Mouse (Mus musculus): ENCODE measurements around the gene Lrp2bp. TPM values are rescaled to one million over a fixed set of nuclear protein-coding genes. Genes with fewer than 3 reads are reported as not detected.

Lrp2bp gene
- polyA plus RNA-seq, 1 experiment from 2014 or later = 0.48 TPM

- no peak overlapping the region for H3K27ac ChIP-seq
- H3K4me1 ChIP-seq (replicated peaks) = peaks cover 7% of the 10 kb centered on the region; the same call in 1 of the 2 replicates
- H3K27me3 ChIP-seq = no peaks in the 10 kb centered on the region
- 87% methylated on average over 2 of the region's 2 CpGs for WGBS
- no peaks in the 10 kb centered on the region for H3K9me3 ChIP-seq
- no peak overlapping the region; the same call in 1 of the 2 replicates for H3K9ac ChIP-seq
- no peak overlapping the region for H3K4me3 ChIP-seq
- H3K4me2 ChIP-seq = peak overlapping the region; percentile 78
- no peak for ATAC-seq (ENCODE audit: low FRiP score)
- peaks cover 26% of the 10 kb centered on the region for H3K36me3 ChIP-seq
Measured at GRCm38 (mm10) chr8:45998228-45998627, 875 bp upstream of the Lrp2bp start.

GRCm38 (mm10) chr8:45999784-46000705 is 942 bp downstream of the Lrp2bp start:
- WGBS = 4% methylated on average over 55 of the region's 55 CpGs
- Histone ChIP-seq H3K4me3 (peak overlapping the region; percentile 50), H3K9ac (peak overlapping the region; percentile 90), H3K27ac (peak overlapping the region; percentile 99), H3K27me3 (no peaks in the 10 kb centered on the region), H3K9me3 (no peaks in the 10 kb centered on the region), H3K4me2 (peak overlapping the region; percentile 78), H3K4me1 (replicated peaks) (peaks cover 7% of the 10 kb centered on the region; the same call in 1 of the 2 replicates), H3K36me3 (peaks cover 21% of the 10 kb centered on the region)
- peak; percentile 99 for ATAC-seq (ENCODE audit: low FRiP score)

- Histone ChIP-seq H3K27ac (no peak within 1 kb of the TSS), H3K4me1 (replicated peaks) (peaks cover 2% of the 10 kb centered on the region; the same call in 1 of the 2 replicates), H3K9ac (no peak within 1 kb of the TSS), H3K36me3 (no peaks in the 10 kb centered on the region), H3K4me2 (no peak within 1 kb of the TSS), H3K27me3 (no peaks in the 10 kb centered on the region; the same call in 1 of the 2 replicates), H3K9me3 (no peaks in the 10 kb centered on the region), H3K4me3 (no peak within 1 kb of the TSS)
- no peak for ATAC-seq (ENCODE audit: low FRiP score)
- 79% methylated on average over 4 of the region's 4 CpGs for WGBS
Measured at GRCm38 (mm10) chr8:46005596-46005995, 6.5 kb downstream of the Lrp2bp start, which contains the start of gene Ankrd37. TSS of gene Ankrd37 (minus strand) at chr8:46005707.

GRCm38 (mm10) chr8:46007050-46007672 is 8.1 kb downstream of the Lrp2bp start:
- H3K27ac ChIP-seq = no peak overlapping the region
- WGBS = 77% methylated on average over 3 of the region's 3 CpGs
- H3K4me1 ChIP-seq (replicated peaks) = peaks cover 11% of the 10 kb centered on the region
- no peaks in the 10 kb centered on the region for H3K9me3 ChIP-seq
- H3K4me3 ChIP-seq = no peak overlapping the region
- H3K36me3 ChIP-seq = no peaks in the 10 kb centered on the region
- H3K27me3 ChIP-seq = no peaks in the 10 kb centered on the region; the same call in 1 of the 2 replicates
- H3K4me2 ChIP-seq = no peak overlapping the region
- no peak for ATAC-seq (ENCODE audit: low FRiP score)
- H3K9ac ChIP-seq = no peak overlapping the region

- Histone ChIP-seq H3K4me3 (no peak overlapping the region), H3K9me3 (no peaks in the 10 kb centered on the region), H3K4me2 (peak overlapping the region; percentile 34), H3K27me3 (no peaks in the 10 kb centered on the region; the same call in 1 of the 2 replicates), H3K4me1 (replicated peaks) (peaks cover 11% of the 10 kb centered on the region), H3K27ac (no peak overlapping the region), H3K36me3 (no peaks in the 10 kb centered on the region), H3K9ac (no peak overlapping the region)
- WGBS = 51% methylated on average over 2 of the region's 2 CpGs
- no peak for ATAC-seq (ENCODE audit: low FRiP score)
Measured at GRCm38 (mm10) chr8:46010306-46010705, 11.2 kb downstream of the Lrp2bp start.

GRCm38 (mm10) chr8:46010746-46011680 is 11.9 kb downstream of the Lrp2bp start:
- Histone ChIP-seq H3K4me3 (no peak overlapping the region), H3K27me3 (no peaks in the 10 kb centered on the region), H3K4me2 (peak overlapping the region; percentile 34), H3K9ac (no peak overlapping the region), H3K36me3 (no peaks in the 10 kb centered on the region), H3K27ac (no peak overlapping the region), H3K4me1 (replicated peaks) (peaks cover 11% of the 10 kb centered on the region), H3K9me3 (no peaks in the 10 kb centered on the region)
- no peak for ATAC-seq (ENCODE audit: low FRiP score)
- 19% methylated on average over 17 of the region's 17 CpGs for WGBS

GRCm38 (mm10) chr8:46022203-46022602 is 23.1 kb downstream of the Lrp2bp start:
- H3K9me3 ChIP-seq = no peaks in the 10 kb centered on the region
- H3K27me3 ChIP-seq = no peaks in the 10 kb centered on the region
- H3K4me2 ChIP-seq = no peak overlapping the region
- no peaks in the 10 kb centered on the region for H3K36me3 ChIP-seq
- H3K27ac ChIP-seq = no peak overlapping the region
- 92% methylated on average over 9 of the region's 9 CpGs for WGBS
- no peak for ATAC-seq (ENCODE audit: low FRiP score)
- H3K9ac ChIP-seq = no peak overlapping the region
- no peaks in the 10 kb centered on the region for H3K4me1 ChIP-seq (replicated peaks)
- H3K4me3 ChIP-seq = no peak overlapping the region

- no peak for ATAC-seq (ENCODE audit: low FRiP score)
- WGBS = 93% methylated on average over 9 of the region's 9 CpGs
Measured at GRCm38 (mm10) chr8:46022758-46023157, 23.7 kb downstream of the Lrp2bp start.

GRCm38 (mm10) chr8:46024392-46024791 is 25.3 kb downstream of the Lrp2bp start:
- Histone ChIP-seq H3K27me3 (no peaks in the 10 kb centered on the region), H3K4me2 (no peak overlapping the region), H3K36me3 (no peaks in the 10 kb centered on the region), H3K9me3 (no peaks in the 10 kb centered on the region), H3K4me1 (replicated peaks) (no peaks in the 10 kb centered on the region), H3K27ac (no peak overlapping the region), H3K9ac (no peak overlapping the region), H3K4me3 (no peak overlapping the region)
- 64% methylated on average over 4 of the region's 4 CpGs for WGBS
- no peak for ATAC-seq (ENCODE audit: low FRiP score)

More at GRCm38 (mm10) chr8:46022758-46023157, 23.7 kb downstream of the Lrp2bp start:
- Histone ChIP-seq H3K9ac (no peak overlapping the region), H3K27ac (no peak overlapping the region), H3K4me1 (replicated peaks) (no peaks in the 10 kb centered on the region), H3K4me3 (no peak overlapping the region), H3K4me2 (no peak overlapping the region), H3K27me3 (no peaks in the 10 kb centered on the region), H3K9me3 (no peaks in the 10 kb centered on the region), H3K36me3 (no peaks in the 10 kb centered on the region)

GRCm38 (mm10) chr8:46036217-46036616 is 37.1 kb downstream of the Lrp2bp start:
- no peak for ATAC-seq (ENCODE audit: low FRiP score)
- no peaks in the 10 kb centered on the region for H3K27me3 ChIP-seq
- H3K4me2 ChIP-seq = no peak overlapping the region
- H3K4me1 ChIP-seq (replicated peaks) = peaks cover 5% of the 10 kb centered on the region; the same call in 1 of the 2 replicates
- H3K4me3 ChIP-seq = no peak overlapping the region
- WGBS = 74% methylated on average over 11 of the region's 11 CpGs
- H3K9me3 ChIP-seq = no peaks in the 10 kb centered on the region
- no peak overlapping the region for H3K27ac ChIP-seq
- peaks cover 49% of the 10 kb centered on the region for H3K36me3 ChIP-seq
- no peak overlapping the region for H3K9ac ChIP-seq

- Histone ChIP-seq H3K4me3 (no peak overlapping the region), H3K4me1 (replicated peaks) (peaks cover 5% of the 10 kb centered on the region; the same call in 1 of the 2 replicates), H3K4me2 (no peak overlapping the region), H3K36me3 (peaks cover 48% of the 10 kb centered on the region), H3K27me3 (no peaks in the 10 kb centered on the region), H3K9ac (no peak overlapping the region), H3K9me3 (no peaks in the 10 kb centered on the region), H3K27ac (no peak overlapping the region)
- 76% methylated on average over 1 of the region's 1 CpGs for WGBS
- ATAC-seq (ENCODE audit: low FRiP score) = no peak
Measured at GRCm38 (mm10) chr8:46039666-46040065, 40.6 kb downstream of the Lrp2bp start.

Data from hindbrain, embryonic 13.5 days (tissue).